Mouse (Mus musculus) v-Abl transformed pro-B cells (cell line): ENCODE data around the gene Spast.

Source experiments
- in situ Hi-C, 2 experiments: fragments of 400-800 bp; cut with MboI; formaldehyde crosslinking; loops; one replicate each; pipeline ENCODE4 v1.15.1; 2025; ENCODE audit not compliant: unreplicated experiment in 2 of 2

The Spast gene

DNA sequence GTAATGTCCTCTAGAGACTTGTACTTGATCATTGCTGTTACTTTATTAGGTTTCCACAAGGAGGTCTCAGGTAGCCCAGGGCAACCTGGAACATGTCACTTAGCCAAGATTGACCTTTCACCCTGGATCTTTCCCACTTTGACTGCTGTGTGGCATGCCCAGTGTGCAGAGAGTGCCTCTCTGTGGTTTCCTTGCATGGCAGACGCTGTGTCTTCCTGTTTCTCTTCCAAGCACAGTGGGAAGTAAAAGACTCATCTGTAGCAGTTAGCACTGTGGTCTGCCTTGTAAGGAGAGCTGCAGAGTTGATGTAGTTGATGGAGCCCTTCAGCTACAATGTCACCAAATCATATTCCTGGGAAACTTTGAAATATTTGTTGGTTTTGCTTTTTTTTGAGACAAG lies 75.9 kb downstream of the Spast start:
- in situ Hi-C loops = no loop called here

GRCm38 (mm10) chr17:74416841-74417360 lies 78.1 kb downstream of the Spast start:
- in situ Hi-C loops = no loop called here

DNA sequence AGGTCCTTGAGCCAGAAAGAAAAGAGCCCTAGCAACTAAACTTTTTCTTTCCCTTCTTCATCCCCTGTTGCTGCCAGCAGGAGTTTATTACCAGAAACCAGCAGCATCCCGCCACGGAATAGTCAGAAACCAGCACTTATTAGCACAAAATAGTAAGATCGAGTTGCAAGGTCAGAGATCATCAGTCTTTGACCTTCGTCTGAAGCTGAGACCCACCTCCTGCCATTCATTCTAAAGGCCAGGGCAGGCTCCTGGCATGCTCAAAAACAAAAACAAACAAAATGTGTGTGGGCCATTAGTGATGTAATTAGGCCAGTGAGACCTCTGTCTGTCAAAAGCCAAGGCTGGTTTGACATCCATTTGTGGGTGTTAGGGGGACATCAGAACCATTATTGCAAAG lies 79.4 kb downstream of the Spast start:
- in situ Hi-C loops = no loop called here

GRCm38 (mm10) chr17:74420656-74421055 lies 81.9 kb downstream of the Spast start:
- in situ Hi-C loops = no loop called here

GRCm38 (mm10) chr17:74424401-74425005 lies 85.7 kb downstream of the Spast start:
- in situ Hi-C loops = no loop called here

- in situ Hi-C loops = no loop called here
These were observed 91.3 kb downstream of the Spast start for GRCm38 (mm10) chr17:74430074-74430473.

- in situ Hi-C loops = no loop called here
These were observed 92.7 kb downstream of the Spast start for GRCm38 (mm10) chr17:74431481-74431880.

GRCm38 (mm10) chr17:74432631-74433030 lies 93.8 kb downstream of the Spast start:
- in situ Hi-C loops = no loop called here

DNA sequence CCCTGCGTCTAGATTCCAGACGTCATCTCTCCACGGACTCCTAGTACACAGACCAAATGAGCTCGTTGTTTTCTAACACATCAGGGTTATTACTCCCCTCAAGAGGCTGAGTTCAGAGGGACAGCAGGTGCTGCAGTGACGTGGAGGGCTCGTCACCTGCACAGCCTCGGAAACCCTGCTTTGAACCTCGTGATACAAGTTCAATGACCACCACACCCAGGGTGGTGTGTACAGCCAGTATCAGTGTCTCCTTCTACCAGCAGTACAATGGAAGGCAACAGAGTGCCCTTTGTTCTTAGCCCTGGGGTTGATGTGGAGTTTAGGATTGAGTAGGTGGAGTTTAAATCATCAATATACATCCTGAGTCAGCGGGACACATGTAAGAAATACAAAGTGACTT lies 99.0 kb downstream of the Spast start:
- in situ Hi-C loops = no loop called here

GRCm38 (mm10) chr17:74440486-74440885 lies 101.7 kb downstream of the Spast start:
- in situ Hi-C loops = no loop called here
